Mouse (Mus musculus) intestine, embryonic 15.5 days (tissue): ENCODE measurements around the gene Gm136. TPM values are rescaled to one million over a fixed set of nuclear protein-coding genes. Genes with fewer than 3 reads are reported as not detected.

ENCODE experiments used
- ATAC-seq: fragments of 200-750 bp; cut with Nextera tagmentation; 2 replicates; pipeline ENCODE4 v1.8.0; 2017; ENCODE audit warnings: moderate TSS enrichment, moderate library complexity
- H3K27ac ChIP-seq: fragments of 300-500 bp; sonication (generic); 2 replicates; pipeline ENCODE4 v1.5.1; 2015; ENCODE audit warnings: mild to moderate bottlenecking, inconsistent platforms
- H3K27me3 ChIP-seq: fragments of 300-500 bp; sonication (generic); replicated peaks from 2 replicates; pipeline ENCODE4 v1.6.1; 2015; ENCODE audit warnings: inconsistent platforms
- H3K36me3 ChIP-seq: fragments of 300-500 bp; sonication (generic); 2 replicates; pipeline ENCODE4 v1.6.1; 2015; ENCODE audit warnings: inconsistent platforms
- H3K4me1 ChIP-seq: fragments of 300-500 bp; sonication (generic); replicated peaks from 2 replicates; pipeline ENCODE4 v1.6.1; 2015; ENCODE audit warnings: inconsistent platforms
- H3K4me2 ChIP-seq: fragments of 300-500 bp; sonication (generic); replicated peaks from 2 replicates; pipeline ENCODE4 v1.6.1; 2015; ENCODE audit warnings: mild to moderate bottlenecking, inconsistent platforms
- H3K4me3 ChIP-seq: fragments of 300-500 bp; sonication (generic); replicated peaks from 2 replicates; pipeline ENCODE4 v1.5.1; 2015; ENCODE audit warnings: inconsistent platforms
- H3K9ac ChIP-seq: fragments of 300-500 bp; sonication (generic); 2 replicates; pipeline ENCODE4 v1.6.1; 2015; ENCODE audit warnings: inconsistent platforms
- H3K9me3 ChIP-seq: fragments of 300-500 bp; sonication (generic); 2 replicates; pipeline ENCODE4 v1.6.1; 2016; ENCODE audit warnings: inconsistent platforms
- WGBS: fragments of 180-500 bp; shearing (Covaris S2); methylation state at CpG from one replicate; pipeline ENCODE4 v1.1.7; 2015; 5-methylcytosine and 5-hydroxymethylcytosine counted together
- polyA plus RNA-seq: library from polyadenylated mRNA; unstranded; fragments of >200 nt; fragmentation: Nextera tagmentation; extraction: Ambion mirVana; gene quantifications from 2 replicates; pipeline ENCODE4 v1.2.1, GENCODE M21; 2015

The Gm136 gene
- polyA plus RNA-seq, 1 experiment from 2014 or later: not detected

- H3K27ac ChIP-seq: no peak overlapping the region
- no peaks in the 10 kb centered on the region for H3K36me3 ChIP-seq
- no peaks in the 10 kb centered on the region; the same call in 1 of the 2 replicates for H3K27me3 ChIP-seq
- no peak for ATAC-seq
- no peak overlapping the region for H3K4me2 ChIP-seq
- no peaks in the 10 kb centered on the region for H3K9me3 ChIP-seq
- 94% methylated on average over 11 of the region's 11 CpGs for WGBS
- H3K4me1 ChIP-seq: no peaks in the 10 kb centered on the region
- H3K4me3 ChIP-seq: no peak overlapping the region
- no peak overlapping the region for H3K9ac ChIP-seq
Observed at GRCm38 (mm10) chr4:34702231-34702630, 53.8 kb downstream of the Gm136 start.

- Histone ChIP-seq H3K4me3 (no peak overlapping the region), H3K36me3 (no peaks in the 10 kb centered on the region), H3K27me3 (no peaks in the 10 kb centered on the region), H3K9ac (no peak overlapping the region), H3K27ac (no peak overlapping the region), H3K9me3 (no peaks in the 10 kb centered on the region), H3K4me1 (no peaks in the 10 kb centered on the region), H3K4me2 (no peak overlapping the region)
- no peak for ATAC-seq
- 58% methylated on average over 5 of the region's 5 CpGs for WGBS
Observed at GRCm38 (mm10) chr4:34701528-34701927, 54.5 kb downstream of the Gm136 start.

Other genes starting within 250 kb of the Gm136 start
- 43.8 and 51.3 TPM in 2 replicates for gene Akirin2, start 205.3 kb downstream of the Gm136 start, polyA plus RNA-seq
- gene Orc3, start 141.3 kb downstream of the Gm136 start, polyA plus RNA-seq: 65.7 and 78.8 TPM in 2 replicates
- 70.8 and 74.8 TPM in 2 replicates for gene Rars2, start 141.3 kb downstream of the Gm136 start, polyA plus RNA-seq
- 61.6 and 71.4 TPM in 2 replicates for gene Slc35a1, start 68.8 kb downstream of the Gm136 start, polyA plus RNA-seq
- 0.20 TPM in 1 of 2 replicates, not detected in the other for gene Cfap206, start 26.1 kb downstream of the Gm136 start, polyA plus RNA-seq
- gene Smim8, start 22.2 kb upstream of the Gm136 start, polyA plus RNA-seq: 41.5 and 49.1 TPM in 2 replicates
- gene Zfp292, start 126.7 kb upstream of the Gm136 start, polyA plus RNA-seq: 14.9 and 16.8 TPM in 2 replicates
- not detected in 2 replicates for gene Cga, start 137.5 kb upstream of the Gm136 start, polyA plus RNA-seq